Mouse (Mus musculus): ENCODE results near the gene Bcl9l.

DNA sequence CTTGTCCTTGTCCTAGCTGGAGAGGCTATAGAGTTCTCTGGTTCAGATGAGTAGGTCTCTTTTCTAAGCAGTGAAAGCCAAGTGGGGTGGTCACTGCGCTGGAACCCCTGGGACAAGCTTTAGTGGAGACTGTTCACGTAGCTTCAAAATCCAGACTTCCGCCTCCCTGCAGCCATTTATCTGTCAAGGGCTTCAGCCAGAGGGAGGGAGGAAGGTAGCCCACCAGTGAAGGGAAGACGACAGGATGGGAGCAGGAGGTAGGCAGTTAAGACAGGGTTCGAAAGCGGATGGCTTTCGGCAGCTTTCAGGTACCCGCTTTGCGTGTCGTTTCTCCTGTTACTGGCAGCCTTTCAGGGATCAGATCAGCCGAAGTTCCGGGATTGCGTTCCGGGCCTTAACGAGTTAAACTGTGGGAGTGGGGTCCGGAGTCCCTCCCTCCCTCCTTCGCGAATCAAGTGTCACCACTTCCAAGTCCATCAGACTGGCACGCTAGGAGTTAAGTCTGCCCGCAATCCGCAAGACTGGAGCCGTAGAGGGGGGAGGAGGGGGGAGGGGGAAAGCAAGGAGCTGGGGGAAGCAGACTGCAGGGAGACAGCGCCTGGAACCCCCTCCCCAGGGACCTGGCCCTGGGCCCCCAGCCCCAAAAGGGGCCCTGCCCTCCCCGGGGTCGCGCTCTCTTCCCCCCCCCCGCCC is 4.2 kb upstream of the Bcl9l start:
- TF ChIP-seq CTCF (IDR thresholded peaks at IDR 0.05) (no peak), EP300 (IDR thresholded peaks at IDR 0.05) (no peak)
